Mouse (Mus musculus) small intestine, adult 2 months (tissue): ENCODE results near the gene Sh3bp1.
A peak's percentile ranks its signal among the peaks of the same experiment; 100 is the strongest.

Experiments used
- CTCF ChIP-seq: fragments of 200-500 bp; IDR thresholded peaks from 2 replicates; pipeline ENCODE4 v1.5.1; 2012; ENCODE audit warnings: low read depth, mild to moderate bottlenecking, control low read depth, inconsistent platforms, low read length, moderate library complexity, mixed read lengths; ENCODE audit not compliant: insufficient replicate concordance, insufficient read length; ENCODE audit errors: extremely low read depth
- POLR2A ChIP-seq: fragments of 200-500 bp; IDR thresholded peaks from 2 replicates; pipeline ENCODE4 v1.6.1; 2012; ENCODE audit warnings: low read depth, mild to moderate bottlenecking, control low read depth, inconsistent platforms, low read length, moderate library complexity

DNA sequence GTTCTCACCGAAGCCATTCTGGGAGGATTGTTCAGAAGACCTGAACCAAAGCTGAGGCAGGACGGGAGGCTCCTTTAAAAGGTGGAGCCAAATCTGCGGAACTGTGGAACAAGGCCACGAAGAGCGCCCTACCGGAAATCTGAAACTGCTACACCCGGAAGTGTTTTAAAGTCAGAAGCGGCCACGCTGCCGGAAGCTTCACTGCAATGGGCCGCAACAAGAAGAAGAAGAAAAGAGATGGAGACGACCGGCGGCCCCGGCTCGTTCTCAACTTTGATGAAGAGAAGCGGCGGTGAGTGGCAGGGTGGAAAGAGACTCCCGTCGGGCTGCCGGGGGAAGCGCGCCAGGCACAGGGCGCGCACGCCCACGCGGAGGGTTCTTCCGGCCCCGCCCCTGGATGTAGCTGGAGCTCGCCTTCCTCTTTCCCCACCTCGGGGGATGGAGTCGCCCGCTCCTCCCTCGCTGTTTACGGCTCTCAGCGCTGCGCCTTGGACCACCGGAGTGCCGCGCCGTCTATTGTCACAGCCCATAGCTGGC, 35.3 kb downstream of the Sh3bp1 start, which contains the start of gene Nol12:
- peak; percentile 48; the same call in 1 of the 2 replicates for TF ChIP-seq POLR2A
- peak; percentile 10; the same call in 1 of the 2 replicates for TF ChIP-seq CTCF
